Mouse (Mus musculus) layer of hippocampus, postnatal 36 days (tissue): ENCODE measurements at regions not wholly inside any gene's neighbourhood (a gene's known extent, or its start where the extent isn't known, plus 50 kb on each side); places are given as distances from the start of the nearest gene placed in this dataset.

Source experiments
- DNase-seq, 2 experiments: peaks; one replicate each; pipeline ENCODE4 v3.0.0; 2022

- no peak for DNase-seq
These were observed 320.1 kb downstream of the Med13l start for GRCm38 (mm10) chr5:118880546-118880945.

- DNase-seq = no peak
These were observed 321.4 kb downstream of the Med13l start for GRCm38 (mm10) chr5:118881886-118882285.

GRCm38 (mm10) chr5:118888131-118888530, 327.7 kb downstream of the Med13l start:
- DNase-seq = no peak

- DNase-seq = peak; percentile 19 to 40
These were observed 330.7 kb downstream of the Med13l start for GRCm38 (mm10) chr5:118891131-118891530.

- no peak for DNase-seq
These were observed 347.7 kb downstream of the Med13l start for GRCm38 (mm10) chr5:118908224-118908623.

GRCm38 (mm10) chr5:118909756-118910155, 349.3 kb downstream of the Med13l start:
- no peak for DNase-seq

GRCm38 (mm10) chr5:118914191-118914750, 353.8 kb downstream of the Med13l start:
- DNase-seq = no peak

GRCm38 (mm10) chr5:118923357-118923756, 362.9 kb downstream of the Med13l start:
- no peak for DNase-seq

- no peak for DNase-seq
These were observed 368.6 kb downstream of the Med13l start for GRCm38 (mm10) chr5:118929037-118929436.

- DNase-seq = no peak
These were observed 369.6 kb downstream of the Med13l start for GRCm38 (mm10) chr5:118929990-118930501.

- no peak for DNase-seq
These were observed 379.0 kb downstream of the Med13l start for GRCm38 (mm10) chr5:118939336-118940039.

- no peak for DNase-seq
These were observed 383.8 kb downstream of the Med13l start for GRCm38 (mm10) chr5:118944256-118944655.

GRCm38 (mm10) chr5:118946090-118946489, 385.6 kb downstream of the Med13l start:
- DNase-seq = peak; percentile 7 to 14

GRCm38 (mm10) chr5:118946994-118947393, 386.5 kb downstream of the Med13l start:
- DNase-seq = no peak

- no peak for DNase-seq
These were observed 387.8 kb downstream of the Med13l start for GRCm38 (mm10) chr5:118948119-118948786.

- no peak for DNase-seq
These were observed 390.6 kb downstream of the Med13l start for GRCm38 (mm10) chr5:118951067-118951466.

GRCm38 (mm10) chr5:118960521-118961001, 400.1 kb downstream of the Med13l start:
- DNase-seq = no peak

GRCm38 (mm10) chr5:118961091-118961490, 400.6 kb downstream of the Med13l start:
- no peak for DNase-seq

GRCm38 (mm10) chr5:118962152-118962551, 401.7 kb downstream of the Med13l start:
- no peak for DNase-seq

- DNase-seq = no peak
These were observed 402.5 kb downstream of the Med13l start for GRCm38 (mm10) chr5:118963001-118963400.

GRCm38 (mm10) chr5:118966901-118967300, 406.4 kb downstream of the Med13l start:
- no peak for DNase-seq

- no peak for DNase-seq
These were observed 407.2 kb downstream of the Med13l start for GRCm38 (mm10) chr5:118967718-118968117.

GRCm38 (mm10) chr5:118975147-118975546, 414.7 kb downstream of the Med13l start:
- DNase-seq = no peak
